Mouse (Mus musculus) bone marrow macrophage, adult 2 months (primary cell): ENCODE measurements around the gene C1qtnf12.

Experiments
- CTCF ChIP-seq: IDR thresholded peaks from 2 replicates; pipeline ENCODE4 v1.5.1; 2012; ENCODE audit warnings: low read depth, mild to moderate bottlenecking, low read length, moderate library complexity
- POLR2A ChIP-seq: IDR thresholded peaks from 2 replicates; pipeline ENCODE4 v1.6.1; 2012; ENCODE audit warnings: mild to moderate bottlenecking, low read depth, low read length, borderline replicate concordance

DNA sequence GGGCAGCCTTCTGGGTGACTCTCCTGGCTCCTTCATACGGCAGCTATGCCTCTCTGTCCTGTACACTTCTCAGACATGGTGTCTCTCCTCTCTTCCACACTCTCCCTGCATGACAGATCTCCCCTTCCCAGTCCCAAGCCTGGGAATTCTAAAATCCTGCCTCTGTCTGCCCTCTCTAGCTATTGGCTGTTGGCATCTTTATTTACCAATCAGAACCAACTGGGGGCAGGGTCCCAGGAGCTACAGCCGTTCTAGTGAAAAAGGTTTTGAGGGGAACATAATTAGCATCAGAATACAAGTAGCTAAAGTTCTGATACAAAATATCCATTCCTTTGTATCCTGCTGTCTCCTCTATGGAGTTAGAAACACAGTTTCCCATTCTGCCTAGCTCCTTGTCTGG lies 21.7 kb downstream of the C1qtnf12 start:
- no peak for TF ChIP-seq CTCF
- TF ChIP-seq POLR2A: no peak
